Mouse (Mus musculus) urinary bladder, postnatal 14 days (tissue): ENCODE measurements around the gene Fus.
"Not testable (repeated sequence)": the region's sequence is repeated elsewhere in the genome, so short reads cannot be mapped to it uniquely, and the experiment has no call there.

Source experiments
- DNase-seq: peaks from one replicate; pipeline ENCODE4 v3.0.0; 2021; ENCODE audit warnings: low spot score

Fus gene

DNA sequence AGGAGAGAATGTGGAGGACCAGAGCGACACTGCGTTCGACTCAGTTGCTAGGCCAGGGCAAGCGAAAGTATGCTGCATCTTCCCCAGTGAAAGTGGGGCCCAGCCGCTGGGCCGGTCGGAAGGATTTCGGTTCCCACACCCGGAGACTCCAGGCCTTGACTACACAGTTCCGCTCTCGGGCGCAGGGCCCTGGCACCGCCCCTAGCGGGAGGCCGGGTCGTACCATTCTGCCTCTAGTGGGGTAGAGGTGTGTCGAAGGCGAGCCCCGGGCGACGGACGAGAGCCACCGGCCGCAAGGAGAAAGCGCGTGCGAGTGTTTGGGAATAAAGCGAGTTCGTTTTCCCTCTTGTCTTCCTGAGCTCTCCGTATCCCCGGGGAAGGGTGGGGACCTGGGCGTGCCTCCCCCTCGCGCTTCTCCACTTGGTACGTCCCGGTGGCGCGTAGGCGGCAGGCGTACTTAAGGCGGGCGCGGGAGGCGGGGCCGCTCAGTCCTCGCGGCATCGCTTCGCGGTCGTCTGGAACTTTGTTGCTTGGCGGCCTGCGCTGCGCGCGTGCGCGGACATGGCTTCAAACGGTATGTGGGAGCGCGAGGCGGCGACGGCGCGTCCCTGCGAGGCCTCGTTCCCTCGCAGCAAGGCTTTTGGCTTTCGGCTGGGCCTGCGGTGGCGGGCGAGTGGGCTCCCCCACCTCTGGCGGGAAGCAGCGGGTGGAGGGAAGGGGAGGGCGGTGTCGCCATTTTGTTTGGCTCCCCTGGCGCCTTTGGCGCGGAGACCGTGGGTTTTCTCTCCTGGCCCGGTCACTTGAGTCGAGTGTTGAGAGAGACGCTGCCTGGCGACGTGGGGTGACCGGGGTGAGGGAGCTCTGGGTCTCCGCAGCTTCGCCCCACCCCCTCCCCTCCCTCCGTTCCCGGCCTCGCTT, at the start of gene Fus:
Gene Fus, plus strand, starts transcription at position 454 of the 918 bp plus-strand sequence.
- DNase-seq = peak; percentile 94

DNA sequence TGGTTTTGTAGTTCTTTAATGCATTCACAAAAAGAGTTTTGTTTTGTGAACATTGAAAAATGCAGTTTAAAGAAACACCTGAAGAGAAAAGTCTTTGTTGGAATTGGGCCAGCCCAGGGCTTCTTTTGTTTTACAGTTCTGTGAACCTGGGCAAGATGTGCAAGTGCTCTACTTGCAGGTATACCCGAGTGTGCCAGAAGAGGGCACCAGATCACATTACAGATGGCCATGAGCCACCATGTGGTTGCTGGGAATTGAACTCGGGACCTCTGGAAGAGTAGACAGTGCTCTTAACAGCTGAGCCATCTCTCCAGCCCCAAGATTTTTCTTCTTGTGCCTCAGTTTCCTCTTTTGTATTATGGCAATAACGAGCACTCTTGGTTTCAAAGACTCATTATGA, 49.1 kb upstream of the Fus start:
- peak; percentile 67 for DNase-seq

DNA sequence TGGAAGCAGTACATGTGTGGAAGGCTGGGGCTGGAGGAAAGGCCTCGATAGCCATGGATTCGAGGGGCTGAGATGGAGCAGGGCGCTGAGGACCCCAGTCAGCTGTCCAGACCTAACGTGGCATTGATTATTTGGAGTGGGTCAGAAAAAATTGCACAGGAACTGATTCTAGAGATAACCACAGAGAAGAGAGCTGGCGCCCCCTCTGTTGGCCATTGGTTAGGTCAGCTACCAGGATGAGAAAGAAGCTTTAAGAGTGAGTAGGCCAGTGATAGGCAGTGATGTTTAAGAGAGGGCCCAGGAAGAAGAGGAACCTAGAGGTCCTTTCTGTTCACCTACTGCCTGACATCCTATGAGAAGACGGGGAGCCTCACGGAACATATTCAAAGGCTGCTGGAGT, 48.0 kb upstream of the Fus start:
- DNase-seq = no peak

DNA sequence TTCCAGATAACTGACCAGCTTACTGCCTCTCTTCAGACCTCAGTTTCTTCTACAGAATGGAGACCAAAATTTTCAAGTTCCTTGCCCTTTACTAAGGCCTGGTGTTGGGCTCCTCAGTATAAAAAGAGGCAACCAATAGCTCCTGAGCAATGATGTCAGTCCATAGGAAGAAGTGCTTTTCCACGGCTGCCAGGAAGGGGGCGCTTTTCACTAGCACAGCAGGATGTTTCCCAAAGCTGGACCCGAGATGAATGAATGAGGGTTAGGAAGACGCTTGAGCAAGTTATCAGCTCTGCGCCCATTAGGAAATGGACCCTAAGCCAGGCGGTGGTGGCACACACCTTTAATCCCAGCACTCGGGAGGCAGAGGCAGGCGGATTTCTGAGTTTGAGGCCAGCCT, 45.7 kb upstream of the Fus start:
- no peak for DNase-seq

DNA sequence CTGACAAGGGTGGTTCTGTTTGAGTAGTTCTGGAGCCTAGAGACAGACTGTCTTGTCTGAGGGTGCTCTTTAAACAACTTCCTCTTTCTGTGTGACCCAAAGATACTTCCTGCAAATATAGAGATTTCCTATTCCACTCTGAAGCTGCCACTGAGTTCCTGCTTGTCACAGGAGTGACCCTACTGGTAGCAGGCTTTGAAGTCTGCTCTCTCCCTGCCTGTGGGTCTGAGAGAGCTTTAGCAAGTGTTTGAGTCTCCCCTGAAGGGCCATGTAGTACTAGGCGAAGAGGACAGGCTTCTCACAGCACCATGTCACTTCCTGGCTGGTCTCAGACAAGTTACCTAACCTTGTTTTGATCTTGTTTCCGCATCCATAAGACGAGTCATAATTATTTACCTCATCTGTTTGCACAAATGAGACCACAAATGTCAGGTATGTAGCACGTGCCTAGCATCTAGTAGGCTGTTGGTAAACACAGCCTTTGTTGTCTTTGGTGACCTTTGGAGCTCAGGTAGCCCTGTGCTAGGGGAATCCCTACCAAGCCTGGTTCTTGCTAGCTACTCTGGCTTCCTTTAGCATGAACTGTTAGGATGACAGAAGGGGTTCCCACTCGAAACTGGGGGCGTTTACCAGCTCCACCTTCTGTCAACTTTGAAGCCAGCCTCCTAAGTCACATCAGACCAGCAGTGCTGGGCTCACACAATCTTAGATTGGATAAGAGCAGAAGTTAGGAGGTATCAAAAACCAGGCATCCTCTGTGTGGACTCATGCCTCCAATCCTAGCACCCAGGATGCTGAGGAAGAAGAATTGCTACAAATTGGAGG, 44.6 kb upstream of the Fus start:
- DNase-seq = no peak

DNA sequence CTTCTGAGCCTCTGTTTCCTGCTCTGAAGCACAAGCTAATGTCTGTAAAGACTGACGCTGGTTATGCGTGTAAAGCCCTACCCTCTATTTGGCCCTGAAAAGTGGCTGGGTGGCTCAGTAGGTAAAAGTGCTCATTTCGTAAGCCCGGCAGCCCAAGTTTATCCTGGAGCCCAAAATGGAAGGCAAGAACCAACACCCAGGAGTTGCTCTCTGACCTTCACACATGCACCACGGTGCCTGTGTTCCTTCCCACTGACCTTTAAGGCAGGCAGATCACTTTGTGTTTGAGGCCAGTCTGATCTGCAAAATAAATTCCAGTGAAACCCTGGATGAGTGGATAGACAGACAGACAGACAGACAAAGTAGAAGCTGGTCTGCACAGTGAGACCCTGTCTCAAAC, 43.5 kb upstream of the Fus start:
- DNase-seq = no peak

DNA sequence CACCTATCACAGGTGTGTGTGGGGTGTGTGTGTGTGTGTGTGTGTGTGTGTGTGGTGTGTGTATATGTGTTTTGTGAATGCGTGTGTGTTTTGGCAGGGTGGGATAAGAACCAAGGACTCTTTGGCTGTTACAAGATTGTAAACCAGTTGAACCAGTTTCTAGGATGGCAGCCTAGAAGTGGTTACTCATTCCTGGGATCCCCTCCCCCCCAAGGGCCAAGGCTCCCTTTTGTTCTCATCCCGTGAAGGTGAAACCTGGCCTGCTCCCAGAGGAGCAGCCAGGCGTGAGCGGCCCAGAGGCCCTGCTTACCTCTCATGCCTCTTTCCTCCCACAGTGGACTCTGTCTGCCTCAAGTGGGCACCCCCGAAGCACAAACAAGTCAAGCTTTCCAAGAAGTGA, 42.0 kb upstream of the Fus start:
- peak; percentile 80 for DNase-seq

DNA sequence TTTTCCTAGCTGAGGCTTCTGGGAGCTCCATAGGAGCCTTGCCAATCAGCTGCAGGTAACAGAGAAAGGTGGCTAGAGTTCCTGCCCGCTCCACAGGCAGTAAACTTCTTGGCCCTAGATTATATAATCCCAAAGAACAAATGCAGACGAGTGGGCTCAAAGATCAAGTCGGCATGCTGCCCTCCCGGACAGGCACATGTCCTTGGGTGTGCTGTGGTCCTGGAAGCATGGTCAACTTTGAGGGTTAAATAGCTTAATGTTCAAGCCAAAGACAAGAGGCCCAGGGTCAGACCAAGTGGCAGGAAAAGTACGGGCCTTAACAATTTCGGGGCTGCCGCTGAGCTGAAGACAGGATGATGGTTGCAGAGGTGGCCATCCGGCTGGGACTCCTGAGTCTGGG, 41.2 kb upstream of the Fus start:
- no peak for DNase-seq

DNA sequence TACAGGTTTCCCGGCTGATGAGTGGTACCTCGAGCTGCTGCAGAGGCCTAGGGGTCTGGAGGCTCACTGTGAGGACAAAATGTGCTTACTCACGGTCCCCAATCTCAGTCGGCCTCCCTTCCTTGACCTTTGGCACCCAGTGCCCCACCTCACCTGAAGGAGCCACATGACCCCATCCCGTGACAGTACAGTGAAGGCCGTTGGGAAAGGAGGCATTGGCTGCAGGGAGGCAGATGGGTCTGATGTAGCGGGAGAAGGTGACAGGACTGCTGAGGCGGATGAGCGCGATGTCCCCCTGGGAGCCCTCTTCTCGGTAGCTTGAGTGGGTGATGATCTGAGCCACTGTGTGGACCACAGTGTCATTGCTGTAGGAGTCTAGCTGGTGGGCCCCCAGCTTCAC, 40.4 kb upstream of the Fus start:
- DNase-seq = no peak

DNA sequence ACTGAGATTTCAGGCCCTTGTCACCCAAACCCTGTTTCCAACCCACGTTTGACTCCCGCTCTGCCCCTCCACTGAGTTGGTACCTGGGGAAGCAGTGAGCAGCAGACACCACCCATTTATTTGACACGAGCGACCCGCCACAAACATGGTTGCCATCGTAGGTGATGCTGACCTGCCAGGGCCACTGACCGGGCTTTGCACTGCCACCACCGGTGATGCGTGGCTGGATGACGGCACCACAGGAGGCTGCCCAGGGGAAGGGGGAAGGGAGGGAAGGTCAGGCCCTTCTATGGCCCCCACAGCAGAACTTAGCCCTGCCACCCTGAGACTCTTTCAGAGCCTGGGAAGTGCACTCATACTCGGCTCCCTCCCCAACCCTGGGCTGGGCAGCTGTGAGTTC, 39.5 kb upstream of the Fus start:
- DNase-seq = no peak

DNA sequence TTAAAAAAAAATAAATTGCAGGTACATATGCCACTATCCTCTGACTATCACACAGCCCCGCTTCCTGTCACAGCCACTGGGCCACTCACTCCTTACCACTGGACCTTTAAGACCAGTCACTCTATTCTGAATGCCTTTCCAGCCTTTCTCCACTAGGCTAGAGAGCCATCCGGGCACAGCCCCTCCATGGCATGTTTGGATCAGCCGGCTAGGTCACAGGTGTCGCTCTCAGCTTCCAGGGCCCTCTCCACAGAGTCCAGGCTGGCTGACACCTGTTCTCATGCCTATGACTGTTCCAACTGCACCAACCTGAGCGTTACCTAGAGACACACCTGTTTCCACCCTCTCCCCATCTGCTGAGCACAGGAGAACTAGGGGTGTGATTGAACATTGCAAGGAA, 38.7 kb upstream of the Fus start:
- no peak for DNase-seq

DNA sequence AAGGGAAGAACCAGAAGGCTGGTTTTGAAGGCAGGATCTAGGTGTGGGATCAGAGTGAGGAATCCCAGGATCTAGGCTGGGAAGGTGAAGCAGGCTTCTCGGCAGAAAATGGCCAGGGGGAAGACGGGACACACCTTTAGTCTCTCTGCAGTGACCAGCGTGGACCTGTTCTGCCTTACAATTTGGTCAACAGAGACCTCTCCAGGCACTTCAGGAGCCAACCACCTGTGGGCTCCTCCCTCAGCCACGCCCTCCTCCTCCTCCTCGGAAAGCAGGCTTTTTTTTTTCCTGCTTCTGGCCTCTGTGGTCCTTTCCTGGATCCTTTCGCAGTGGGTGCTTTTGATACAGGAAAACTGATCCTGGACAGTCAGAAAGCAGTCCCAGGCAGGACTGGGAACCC, 37.3 kb upstream of the Fus start, which contains the start of gene Prss8:
Gene Prss8, minus strand, starts transcription at position 182 of the 400 bp plus-strand sequence.
- DNase-seq = peak; percentile 88

DNA sequence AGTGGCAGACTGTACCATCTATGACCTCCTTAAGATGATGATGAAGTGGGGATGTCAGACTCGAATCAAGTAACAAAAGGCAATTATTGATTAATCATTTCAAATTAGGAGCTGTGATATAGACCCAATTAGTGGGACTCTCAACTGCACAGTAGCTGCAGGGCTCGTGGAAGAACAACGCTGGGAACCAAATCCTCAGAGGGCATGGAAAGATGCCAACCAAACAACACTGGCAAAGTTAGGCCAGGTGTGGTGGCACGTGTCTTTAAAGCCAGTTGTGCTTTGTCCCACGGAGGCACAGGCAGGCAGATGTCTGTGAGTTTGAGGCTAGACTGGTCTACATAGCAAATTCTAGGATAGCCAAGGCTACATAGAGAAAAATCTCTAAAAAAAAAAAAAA, 36.6 kb upstream of the Fus start:
- no peak for DNase-seq

DNA sequence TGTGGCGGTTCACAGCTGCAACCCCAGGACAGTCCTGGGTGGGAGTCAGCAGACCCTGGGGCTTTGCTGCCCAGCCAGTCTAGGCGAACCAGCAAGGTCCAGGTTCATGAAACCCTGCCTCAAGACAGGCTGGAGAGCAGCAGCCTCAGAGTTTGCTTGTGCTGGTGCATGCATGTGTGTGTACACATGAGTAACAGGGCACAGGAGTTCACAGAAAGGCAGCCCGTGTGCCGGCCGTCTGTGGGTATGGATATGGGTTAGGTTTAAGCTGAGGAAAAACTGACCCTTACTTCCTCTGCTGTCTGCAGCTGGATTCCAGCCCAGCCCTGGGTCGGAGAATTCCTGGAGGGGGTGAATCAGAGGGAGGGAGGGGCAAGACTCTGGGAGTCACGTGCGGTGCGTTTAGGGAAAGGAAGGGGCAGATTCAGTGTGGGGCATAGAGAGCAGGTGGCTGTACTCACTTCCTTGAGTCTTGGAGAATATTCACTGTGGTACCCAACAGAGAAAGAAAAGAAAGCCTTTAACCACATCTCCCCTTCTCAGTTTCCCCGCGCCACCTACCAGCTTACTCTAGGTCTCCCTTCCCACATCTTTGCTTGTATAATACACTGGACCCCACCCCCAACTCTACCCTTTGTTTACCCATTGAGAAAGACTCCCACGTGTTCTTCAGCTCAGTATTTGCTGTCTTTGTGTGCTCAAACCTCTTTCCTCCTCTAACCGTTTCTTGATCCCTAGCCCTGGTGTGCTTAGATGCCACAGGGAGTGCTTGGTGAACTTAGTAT, 35.7 kb upstream of the Fus start:
- peak; percentile 70 for DNase-seq

DNA sequence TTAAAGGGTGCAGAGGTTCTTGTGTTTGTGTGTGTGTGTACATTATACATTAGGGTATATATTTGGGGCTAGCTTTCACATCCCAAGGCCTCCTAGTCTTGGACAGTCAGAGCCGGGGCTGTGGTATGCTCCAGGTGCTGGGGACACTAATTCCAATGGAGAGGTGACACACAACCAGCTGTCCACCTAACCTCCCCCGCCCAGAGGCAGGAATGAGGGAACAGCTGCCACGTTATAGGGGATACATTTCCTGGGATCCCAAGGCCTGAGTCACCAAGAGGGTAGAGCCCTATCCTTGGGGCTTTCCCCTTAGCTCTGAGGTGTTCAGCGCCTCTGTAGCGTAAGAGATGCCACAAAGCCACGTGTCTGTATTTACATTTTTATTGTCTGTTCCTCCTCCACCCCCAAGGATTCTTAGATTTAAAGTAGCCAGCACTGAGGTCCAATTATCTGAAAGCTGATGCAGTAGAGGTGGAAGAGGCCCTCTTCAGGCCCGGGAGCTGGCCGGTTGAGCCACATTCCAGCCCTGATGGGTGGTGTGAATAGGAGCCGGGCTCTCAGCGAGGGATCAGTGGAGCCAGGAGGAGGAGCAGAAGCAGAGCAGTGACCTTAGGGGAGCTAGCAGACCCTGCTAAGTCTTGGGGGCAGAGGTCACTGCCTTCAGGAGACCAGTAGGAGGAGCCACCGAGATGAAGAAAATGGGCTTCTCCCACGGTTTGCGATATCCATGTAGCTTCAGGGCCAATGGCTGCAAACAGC, 34.8 kb upstream of the Fus start:
- DNase-seq = peak; percentile 74

DNA sequence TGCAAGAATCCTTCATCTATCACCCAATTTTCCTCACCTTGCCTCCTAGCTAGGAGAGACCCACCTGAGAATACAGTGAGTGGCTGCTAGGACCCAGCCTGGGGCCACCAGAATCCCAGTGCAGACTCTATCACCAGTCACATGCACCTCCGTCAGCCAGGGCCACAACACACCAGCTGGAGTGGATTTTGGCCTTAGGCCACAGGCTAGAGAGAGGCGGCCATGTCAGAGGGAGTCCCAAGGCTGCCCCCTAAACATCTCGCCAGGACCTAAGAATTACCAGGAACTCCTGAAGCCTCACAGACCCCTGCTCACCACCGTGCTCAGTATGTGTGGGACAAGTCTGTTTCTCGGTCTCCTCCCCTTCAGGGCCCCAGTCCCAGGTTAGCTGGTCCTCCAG, 33.2 kb upstream of the Fus start:
- DNase-seq = no peak

DNA sequence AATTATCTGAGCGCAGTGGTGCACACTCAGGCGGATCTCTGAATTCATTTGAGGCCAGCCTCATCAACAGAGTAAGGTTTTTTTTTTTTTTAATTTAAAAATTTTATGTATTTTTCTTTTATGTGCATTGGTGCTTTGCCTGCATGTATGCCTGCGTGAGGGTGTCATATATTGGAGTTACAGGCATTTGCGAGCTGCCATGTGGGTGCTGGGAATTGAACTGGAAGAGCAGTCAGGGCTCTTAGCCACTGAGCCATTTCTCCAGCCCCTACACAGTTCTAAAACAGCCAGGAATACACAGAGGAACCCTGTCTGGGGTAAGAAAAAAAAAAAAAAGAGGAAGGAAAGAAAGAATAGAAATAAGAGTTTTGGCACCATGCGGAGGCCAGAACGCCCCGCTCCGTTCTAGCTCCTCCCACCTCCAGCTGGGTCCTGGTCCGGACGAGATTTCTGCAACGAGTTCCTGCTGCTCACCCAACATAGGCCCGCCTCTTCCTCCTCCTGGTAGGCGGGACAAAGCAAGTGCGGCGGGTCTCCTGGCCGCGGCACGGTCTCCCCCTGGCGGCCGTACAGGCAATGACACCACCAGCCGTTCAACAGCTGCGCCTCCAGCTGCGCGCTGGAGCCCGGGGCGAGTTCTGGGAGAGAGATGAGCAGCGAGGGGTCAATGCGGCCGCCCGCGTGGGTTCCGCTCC, 32.1 kb upstream of the Fus start:
- DNase-seq = peak; percentile 96

DNA sequence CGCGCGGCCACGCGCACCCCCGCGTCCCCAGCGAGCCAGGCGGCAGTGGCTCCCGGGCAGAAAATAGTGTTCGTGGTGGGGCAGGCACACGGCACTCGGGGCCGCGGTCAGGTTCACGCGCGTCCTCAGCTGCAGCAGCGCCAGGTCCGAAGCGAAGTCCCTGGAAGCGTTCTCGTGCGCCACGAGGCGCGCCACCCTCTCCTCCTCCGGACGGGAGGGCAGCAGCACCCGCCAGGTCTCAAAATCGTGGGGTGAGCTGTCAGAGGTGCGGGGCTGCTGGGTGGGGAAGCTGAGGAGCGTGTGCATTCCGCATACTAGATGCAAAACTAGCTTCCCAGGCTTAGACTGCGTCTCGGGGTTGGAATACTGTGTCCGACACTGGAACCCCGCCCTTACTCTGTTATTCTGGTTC, 31.5 kb upstream of the Fus start:
- no peak for DNase-seq

DNA sequence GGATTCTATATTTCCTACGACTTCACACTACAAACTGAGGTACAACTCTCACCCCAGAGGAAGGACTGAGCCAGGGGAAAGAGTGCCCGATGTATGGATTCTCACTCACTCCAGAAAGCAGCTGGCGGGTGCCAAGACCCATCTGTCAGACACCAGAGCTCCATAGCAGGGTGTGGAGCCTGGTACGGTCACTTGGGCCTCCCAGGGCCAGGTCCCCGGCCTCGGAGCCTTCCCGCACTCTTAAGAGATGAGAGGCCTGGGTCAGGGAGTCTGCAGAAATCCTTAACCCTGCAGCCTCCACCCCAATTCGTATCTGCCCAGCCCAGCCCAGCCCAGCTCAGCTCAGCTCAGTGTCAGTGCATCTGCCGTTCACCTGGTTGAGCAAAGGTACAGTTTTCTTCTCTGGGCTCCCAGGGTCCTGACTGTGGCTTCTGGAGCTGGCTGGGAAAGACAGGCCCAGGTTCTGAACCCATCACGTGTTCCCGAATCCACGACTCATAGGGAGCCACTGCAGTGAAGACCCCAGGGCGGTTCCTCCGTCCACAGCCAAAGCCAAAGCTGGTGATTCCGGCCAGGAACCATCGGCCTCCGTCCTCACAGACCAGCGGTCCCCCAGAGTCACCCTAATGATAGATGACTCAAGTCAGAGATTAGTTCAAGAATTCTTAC, 30.9 kb upstream of the Fus start:
- DNase-seq = no peak

DNA sequence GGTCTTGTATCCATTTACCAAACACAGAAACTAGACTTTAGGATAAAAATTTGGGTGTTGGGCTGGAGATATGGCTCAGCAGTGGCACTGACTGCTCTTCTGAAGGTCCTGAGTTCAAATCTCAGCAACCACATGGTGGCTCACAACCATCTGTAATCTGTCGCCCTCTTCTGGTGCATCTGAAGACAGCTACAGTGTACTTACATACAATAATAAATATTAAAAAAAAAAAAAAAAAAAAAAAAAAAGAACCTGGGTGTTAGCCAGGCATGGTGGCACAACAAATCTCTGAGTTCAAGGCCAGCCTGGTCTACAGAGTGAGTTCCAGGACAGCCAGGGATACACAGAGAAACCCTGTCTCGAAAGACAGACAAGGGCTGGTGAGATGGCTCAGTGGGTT, 25.2 kb upstream of the Fus start:
- DNase-seq = not testable (repeated sequence)
